Mouse (Mus musculus): ENCODE results near the gene St5. TPM values are rescaled to one million over a fixed set of nuclear protein-coding genes. Genes with fewer than 3 reads are reported as not detected.

St5 gene
- polyA plus RNA-seq, 1 experiment from 2014 or later, result 10.9 TPM

DNA sequence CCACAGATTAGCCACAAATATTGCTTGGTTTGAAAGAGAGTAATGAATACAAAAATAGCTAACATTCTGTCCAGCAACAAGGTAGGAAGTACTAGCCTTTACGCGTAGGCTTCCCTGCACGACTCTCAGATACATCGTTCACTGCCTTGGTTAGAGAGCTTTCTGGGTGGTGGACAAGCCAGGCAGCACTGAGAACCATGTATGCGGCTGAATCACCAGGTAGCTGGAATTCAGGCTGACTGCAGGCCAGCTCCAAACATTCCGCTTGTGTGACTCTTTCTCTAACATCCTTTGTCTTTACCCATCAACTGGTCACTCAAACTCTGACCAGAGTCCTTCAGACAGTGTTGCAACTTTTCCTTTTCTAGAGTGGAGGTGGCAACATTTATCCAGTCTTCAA, 94.6 kb downstream of the St5 start:
- 88% methylated on average over 6 of the region's 6 CpGs for WGBS
- Histone ChIP-seq H3K9ac (replicated peaks; ENCODE audit: low read depth, low read length) (no peak overlapping the region), H3K4me2 (ENCODE audit: low read length) (no peak overlapping the region), H3K27ac (ENCODE audit: low read length) (no peak overlapping the region), H3K4me1 (replicated peaks; ENCODE audit: control insufficient read depth, insufficient read depth, low read length) (peaks cover 17% of the 10 kb centered on the region), H3K36me3 (ENCODE audit: control insufficient read depth, insufficient read depth) (no peaks in the 10 kb centered on the region), H3K27me3 (replicated peaks; ENCODE audit: control insufficient read depth, insufficient read depth, low read length) (no peaks in the 10 kb centered on the region), H3K4me3 (replicated peaks; ENCODE audit: low read length) (no peak overlapping the region), H3K9me3 (ENCODE audit: control insufficient read depth, low read length) (no peaks in the 10 kb centered on the region)
- no peak for ATAC-seq

- Histone ChIP-seq H3K36me3 (ENCODE audit: control insufficient read depth, insufficient read depth) (no peaks in the 10 kb centered on the region), H3K27ac (ENCODE audit: low read length) (no peak overlapping the region), H3K4me1 (replicated peaks; ENCODE audit: control insufficient read depth, insufficient read depth, low read length) (peaks cover 6% of the 10 kb centered on the region; the same call in 1 of the 2 replicates), H3K27me3 (replicated peaks; ENCODE audit: control insufficient read depth, insufficient read depth, low read length) (no peaks in the 10 kb centered on the region), H3K9me3 (ENCODE audit: control insufficient read depth, low read length) (no peaks in the 10 kb centered on the region), H3K9ac (replicated peaks; ENCODE audit: low read depth, low read length) (no peak overlapping the region), H3K4me3 (replicated peaks; ENCODE audit: low read length) (no peak overlapping the region), H3K4me2 (ENCODE audit: low read length) (no peak overlapping the region)
- no peak for ATAC-seq
- WGBS, result 78% methylated on average over 7 of the region's 7 CpGs
These were observed 96.3 kb downstream of the St5 start for GRCm38 (mm10) chr7:109606994-109607610.

DNA sequence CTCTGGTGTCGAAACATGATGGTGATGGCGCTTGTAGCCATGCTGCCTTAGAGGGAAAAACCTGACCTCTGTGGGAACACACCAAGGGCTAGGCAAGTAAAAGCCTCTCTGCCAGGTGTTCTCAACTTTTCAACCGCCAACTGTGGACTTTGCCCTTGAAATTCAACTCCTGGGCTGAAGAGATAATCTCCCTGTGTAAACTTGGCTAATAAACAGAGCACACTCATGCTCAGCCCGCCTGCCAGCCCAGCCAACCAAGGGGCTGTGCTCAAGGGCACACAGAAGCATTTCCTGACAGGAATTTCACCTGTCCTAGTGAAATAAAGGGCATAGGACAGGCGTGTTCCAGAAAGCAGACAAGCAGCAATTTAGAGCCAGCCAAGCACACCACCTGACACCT, 100.8 kb downstream of the St5 start:
- no peak for ATAC-seq
- H3K9me3 ChIP-seq (ENCODE audit: control insufficient read depth, low read length), result no peaks in the 10 kb centered on the region
- no peak overlapping the region for H3K4me2 ChIP-seq (ENCODE audit: low read length)
- no peaks in the 10 kb centered on the region for H3K36me3 ChIP-seq (ENCODE audit: control insufficient read depth, insufficient read depth)
- H3K4me1 ChIP-seq (replicated peaks; ENCODE audit: control insufficient read depth, insufficient read depth, low read length), result no peaks in the 10 kb centered on the region
- H3K9ac ChIP-seq (replicated peaks; ENCODE audit: low read depth, low read length), result no peak overlapping the region
- H3K4me3 ChIP-seq (replicated peaks; ENCODE audit: low read length), result no peak overlapping the region
- no peak overlapping the region for H3K27ac ChIP-seq (ENCODE audit: low read length)
- WGBS, result 81% methylated on average over 5 of the region's 5 CpGs
- H3K27me3 ChIP-seq (replicated peaks; ENCODE audit: control insufficient read depth, insufficient read depth, low read length), result no peaks in the 10 kb centered on the region

GRCm38 (mm10) chr7:109602022-109602421, 101.4 kb downstream of the St5 start:
- no peaks in the 10 kb centered on the region for H3K4me1 ChIP-seq (replicated peaks; ENCODE audit: control insufficient read depth, insufficient read depth, low read length)
- H3K36me3 ChIP-seq (ENCODE audit: control insufficient read depth, insufficient read depth), result no peaks in the 10 kb centered on the region
- no peak overlapping the region for H3K27ac ChIP-seq (ENCODE audit: low read length)
- H3K9me3 ChIP-seq (ENCODE audit: control insufficient read depth, low read length), result no peaks in the 10 kb centered on the region
- H3K4me2 ChIP-seq (ENCODE audit: low read length), result no peak overlapping the region
- no peaks in the 10 kb centered on the region for H3K27me3 ChIP-seq (replicated peaks; ENCODE audit: control insufficient read depth, insufficient read depth, low read length)
- no peak overlapping the region for H3K4me3 ChIP-seq (replicated peaks; ENCODE audit: low read length)
- ATAC-seq, result no peak
- H3K9ac ChIP-seq (replicated peaks; ENCODE audit: low read depth, low read length), result no peak overlapping the region

- ATAC-seq, result no peak
- no peaks in the 10 kb centered on the region for H3K27me3 ChIP-seq (replicated peaks; ENCODE audit: control insufficient read depth, insufficient read depth, low read length)
- H3K9me3 ChIP-seq (ENCODE audit: control insufficient read depth, low read length), result no peaks in the 10 kb centered on the region
- no peak overlapping the region for H3K27ac ChIP-seq (ENCODE audit: low read length)
- H3K4me2 ChIP-seq (ENCODE audit: low read length), result no peak overlapping the region
- 38% methylated on average over 3 of the region's 3 CpGs for WGBS
- H3K4me1 ChIP-seq (replicated peaks; ENCODE audit: control insufficient read depth, insufficient read depth, low read length), result no peaks in the 10 kb centered on the region
- no peak overlapping the region for H3K9ac ChIP-seq (replicated peaks; ENCODE audit: low read depth, low read length)
- no peaks in the 10 kb centered on the region for H3K36me3 ChIP-seq (ENCODE audit: control insufficient read depth, insufficient read depth)
- H3K4me3 ChIP-seq (replicated peaks; ENCODE audit: low read length), result no peak overlapping the region
These were observed 102.7 kb downstream of the St5 start for GRCm38 (mm10) chr7:109600702-109601101.

- WGBS, result 96% methylated on average over 4 of the region's 4 CpGs
- H3K4me3 ChIP-seq (replicated peaks; ENCODE audit: low read length), result no peak overlapping the region
- no peak for ATAC-seq
- H3K9ac ChIP-seq (replicated peaks; ENCODE audit: low read depth, low read length), result no peak overlapping the region
- H3K4me1 ChIP-seq (replicated peaks; ENCODE audit: control insufficient read depth, insufficient read depth, low read length), result no peaks in the 10 kb centered on the region
- no peaks in the 10 kb centered on the region for H3K27me3 ChIP-seq (replicated peaks; ENCODE audit: control insufficient read depth, insufficient read depth, low read length)
- H3K27ac ChIP-seq (ENCODE audit: low read length), result no peak overlapping the region
- H3K36me3 ChIP-seq (ENCODE audit: control insufficient read depth, insufficient read depth), result no peaks in the 10 kb centered on the region
- no peaks in the 10 kb centered on the region for H3K9me3 ChIP-seq (ENCODE audit: control insufficient read depth, low read length)
- no peak overlapping the region for H3K4me2 ChIP-seq (ENCODE audit: low read length)
These were observed 103.4 kb downstream of the St5 start for GRCm38 (mm10) chr7:109599998-109600397.

DNA sequence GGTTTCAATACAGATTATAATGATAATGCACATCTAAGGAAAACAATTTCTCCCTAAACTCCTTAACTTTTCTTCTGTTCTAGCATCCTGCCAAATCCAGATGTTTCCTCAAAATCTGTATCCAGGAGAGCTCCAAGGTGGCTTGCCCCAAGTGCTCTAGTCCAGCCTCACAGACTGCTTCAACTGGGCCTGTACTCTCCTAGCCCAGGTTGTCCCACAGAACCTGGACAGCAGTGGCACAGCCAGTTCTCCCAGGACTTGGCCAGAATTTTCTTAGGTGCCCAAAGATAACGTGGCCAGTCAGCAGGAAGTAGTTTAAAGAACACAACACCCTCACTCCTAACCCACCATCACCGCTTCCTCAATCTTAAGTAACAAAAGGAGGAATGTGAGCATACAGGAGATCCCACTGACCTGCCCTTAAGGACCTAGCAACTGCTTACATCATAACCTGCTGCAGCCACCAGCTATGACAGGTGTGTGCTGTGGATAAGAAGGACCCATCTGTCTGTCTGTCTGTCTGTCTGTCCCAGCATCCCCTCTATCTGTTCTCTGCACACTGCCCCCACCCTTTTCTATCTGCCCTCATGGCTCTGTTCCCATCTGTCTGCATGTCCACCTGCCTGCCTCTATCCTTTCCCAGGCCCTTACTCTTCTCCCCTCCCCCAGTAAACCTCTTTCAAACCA, 108.4 kb downstream of the St5 start:
- Histone ChIP-seq H3K27ac (ENCODE audit: low read length) (no peak overlapping the region), H3K36me3 (ENCODE audit: control insufficient read depth, insufficient read depth) (no peaks in the 10 kb centered on the region), H3K9ac (replicated peaks; ENCODE audit: low read depth, low read length) (no peak overlapping the region), H3K4me2 (ENCODE audit: low read length) (no peak overlapping the region), H3K27me3 (replicated peaks; ENCODE audit: control insufficient read depth, insufficient read depth, low read length) (no peaks in the 10 kb centered on the region), H3K9me3 (ENCODE audit: control insufficient read depth, low read length) (no peaks in the 10 kb centered on the region), H3K4me3 (replicated peaks; ENCODE audit: low read length) (no peak overlapping the region), H3K4me1 (replicated peaks; ENCODE audit: control insufficient read depth, insufficient read depth, low read length) (0 out of 2 replicates have a peak, but pooled peaks cover 2% of the 10 kb centered on the region)
- WGBS, result 77% methylated on average over 2 of the region's 2 CpGs
- no peak for ATAC-seq

- Histone ChIP-seq H3K27me3 (replicated peaks; ENCODE audit: control insufficient read depth, insufficient read depth, low read length) (no peaks in the 10 kb centered on the region), H3K27ac (ENCODE audit: low read length) (no peak overlapping the region), H3K4me2 (ENCODE audit: low read length) (no peak overlapping the region), H3K9ac (replicated peaks; ENCODE audit: low read depth, low read length) (no peak overlapping the region), H3K9me3 (ENCODE audit: control insufficient read depth, low read length) (no peaks in the 10 kb centered on the region), H3K4me1 (replicated peaks; ENCODE audit: control insufficient read depth, insufficient read depth, low read length) (0 out of 2 replicates have a peak, but pooled peaks cover 2% of the 10 kb centered on the region), H3K4me3 (replicated peaks; ENCODE audit: low read length) (no peak overlapping the region), H3K36me3 (ENCODE audit: control insufficient read depth, insufficient read depth) (no peaks in the 10 kb centered on the region)
- no peak for ATAC-seq
These were observed 109.4 kb downstream of the St5 start for GRCm38 (mm10) chr7:109593992-109594391.

- no peaks in the 10 kb centered on the region for H3K27me3 ChIP-seq (replicated peaks; ENCODE audit: control insufficient read depth, insufficient read depth, low read length)
- H3K4me1 ChIP-seq (replicated peaks; ENCODE audit: control insufficient read depth, insufficient read depth, low read length), result 0 out of 2 replicates have a peak, but pooled peaks cover 2% of the 10 kb centered on the region
- no peak overlapping the region for H3K4me2 ChIP-seq (ENCODE audit: low read length)
- H3K9me3 ChIP-seq (ENCODE audit: control insufficient read depth, low read length), result no peaks in the 10 kb centered on the region
- H3K36me3 ChIP-seq (ENCODE audit: control insufficient read depth, insufficient read depth), result no peaks in the 10 kb centered on the region
- no peak overlapping the region for H3K9ac ChIP-seq (replicated peaks; ENCODE audit: low read depth, low read length)
- WGBS, result 58% methylated on average over 4 of the region's 4 CpGs
- no peak for ATAC-seq
- no peak overlapping the region for H3K4me3 ChIP-seq (replicated peaks; ENCODE audit: low read length)
- H3K27ac ChIP-seq (ENCODE audit: low read length), result no peak overlapping the region
These were observed 111.2 kb downstream of the St5 start for GRCm38 (mm10) chr7:109592184-109592583.

Measured in forebrain, embryonic 16.5 days (tissue).